Mouse (Mus musculus): ENCODE data around the gene Polrmt. TPM values are rescaled to one million over a fixed set of nuclear protein-coding genes. Genes with fewer than 3 reads are reported as not detected.
"Not testable (repeated sequence)": the region's sequence is repeated elsewhere in the genome, so short reads cannot be mapped to it uniquely, and the experiment has no call there.

The Polrmt gene
- total RNA-seq, 1 experiment from 2014 or later: 16.1 TPM

GRCm38 (mm10) chr10:79714996-79715395 is 31.4 kb downstream of the Polrmt start:
- ATAC-seq (replicated peaks; ENCODE audit: low read depth, poor library complexity, severe bottlenecking): no peak

- no peak for ATAC-seq (replicated peaks; ENCODE audit: low read depth, poor library complexity, severe bottlenecking)
Measured at GRCm38 (mm10) chr10:79713163-79713562, 33.2 kb downstream of the Polrmt start.

GRCm38 (mm10) chr10:79712499-79713126 is 33.8 kb downstream of the Polrmt start:
- ATAC-seq (replicated peaks; ENCODE audit: low read depth, poor library complexity, severe bottlenecking): peak; percentile 83

- no peak for ATAC-seq (replicated peaks; ENCODE audit: low read depth, poor library complexity, severe bottlenecking)
Measured at GRCm38 (mm10) chr10:79712029-79712428, 34.4 kb downstream of the Polrmt start.

GRCm38 (mm10) chr10:79709307-79709706 is 37.1 kb downstream of the Polrmt start:
- ATAC-seq (replicated peaks; ENCODE audit: low read depth, poor library complexity, severe bottlenecking): no peak

- no peak for ATAC-seq (replicated peaks; ENCODE audit: low read depth, poor library complexity, severe bottlenecking)
Measured at GRCm38 (mm10) chr10:79708668-79709067, 37.7 kb downstream of the Polrmt start.

- ATAC-seq (replicated peaks; ENCODE audit: low read depth, poor library complexity, severe bottlenecking): no peak
Measured at GRCm38 (mm10) chr10:79707759-79708158, 38.6 kb downstream of the Polrmt start.

GRCm38 (mm10) chr10:79707162-79707561 is 39.2 kb downstream of the Polrmt start:
- no peak for ATAC-seq (replicated peaks; ENCODE audit: low read depth, poor library complexity, severe bottlenecking)

- ATAC-seq (replicated peaks; ENCODE audit: low read depth, poor library complexity, severe bottlenecking): no peak
Measured at GRCm38 (mm10) chr10:79706406-79707094, 39.8 kb downstream of the Polrmt start.

GRCm38 (mm10) chr10:79705951-79706350 is 40.4 kb downstream of the Polrmt start:
- peak; percentile 54 for ATAC-seq (replicated peaks; ENCODE audit: low read depth, poor library complexity, severe bottlenecking)

- no peak for ATAC-seq (replicated peaks; ENCODE audit: low read depth, poor library complexity, severe bottlenecking)
Measured at GRCm38 (mm10) chr10:79704970-79705360, 41.4 kb downstream of the Polrmt start.

GRCm38 (mm10) chr10:79704065-79704969 is 42.1 kb downstream of the Polrmt start, which contains the start of gene Bsg:
Gene Bsg, plus strand, starts transcription at chr10:79704491.
- ATAC-seq (replicated peaks; ENCODE audit: low read depth, poor library complexity, severe bottlenecking): peak; percentile 94

GRCm38 (mm10) chr10:79703541-79703940 is 42.8 kb downstream of the Polrmt start:
- ATAC-seq (replicated peaks; ENCODE audit: low read depth, poor library complexity, severe bottlenecking): no peak

- ATAC-seq (replicated peaks; ENCODE audit: low read depth, poor library complexity, severe bottlenecking): not testable (repeated sequence)
Measured at GRCm38 (mm10) chr10:79702970-79703369, 43.4 kb downstream of the Polrmt start.

- ATAC-seq (replicated peaks; ENCODE audit: low read depth, poor library complexity, severe bottlenecking): no peak
Measured at GRCm38 (mm10) chr10:79701443-79702129, 44.8 kb downstream of the Polrmt start.

GRCm38 (mm10) chr10:79700676-79701075 is 45.7 kb downstream of the Polrmt start:
- ATAC-seq (replicated peaks; ENCODE audit: low read depth, poor library complexity, severe bottlenecking): no peak

GRCm38 (mm10) chr10:79698459-79698858 is 47.9 kb downstream of the Polrmt start:
- no peak for ATAC-seq (replicated peaks; ENCODE audit: low read depth, poor library complexity, severe bottlenecking)

GRCm38 (mm10) chr10:79697916-79698315 is 48.5 kb downstream of the Polrmt start:
- no peak for ATAC-seq (replicated peaks; ENCODE audit: low read depth, poor library complexity, severe bottlenecking)

- ATAC-seq (replicated peaks; ENCODE audit: low read depth, poor library complexity, severe bottlenecking): no peak; the same call in 1 of the 2 replicates
Measured at GRCm38 (mm10) chr10:79696129-79696651, 50.2 kb downstream of the Polrmt start.
